Mouse (Mus musculus) stomach, embryonic 15.5 days (tissue): ENCODE results near the gene Ppm1j. TPM values are rescaled to one million over a fixed set of nuclear protein-coding genes. Genes with fewer than 3 reads are reported as not detected.
"Not testable (repeated sequence)": the region's sequence is repeated elsewhere in the genome, so short reads cannot be mapped to it uniquely, and the experiment has no call there.

Experiments used
- ATAC-seq: fragments of 200-750 bp; cut with Nextera tagmentation; 2 replicates; pipeline ENCODE4 v1.8.0; 2017; ENCODE audit warnings: low read depth, moderate number of reproducible peaks, moderate TSS enrichment; ENCODE audit not compliant: insufficient read depth, low FRiP score
- H3K27ac ChIP-seq: fragments of 300-500 bp; sonication (generic); 2 replicates; pipeline ENCODE4 v1.5.1; 2015; ENCODE audit warnings: mild to moderate bottlenecking, inconsistent platforms
- H3K27me3 ChIP-seq: fragments of 300-500 bp; sonication (generic); replicated peaks from 2 replicates; pipeline ENCODE4 v1.6.1; 2015; ENCODE audit warnings: inconsistent platforms
- H3K36me3 ChIP-seq: fragments of 300-500 bp; sonication (generic); 2 replicates; pipeline ENCODE4 v1.6.1; 2015; ENCODE audit warnings: inconsistent platforms
- H3K4me1 ChIP-seq: fragments of 300-500 bp; sonication (generic); 2 replicates; pipeline ENCODE4 v1.6.1; 2015; ENCODE audit warnings: inconsistent platforms
- H3K4me2 ChIP-seq: fragments of 300-500 bp; sonication (generic); 2 replicates; pipeline ENCODE4 v1.6.1; 2015; ENCODE audit warnings: mild to moderate bottlenecking, inconsistent platforms
- H3K4me3 ChIP-seq: fragments of 300-500 bp; sonication (generic); replicated peaks from 2 replicates; pipeline ENCODE4 v1.5.1; 2015; ENCODE audit warnings: inconsistent platforms
- H3K9ac ChIP-seq: fragments of 300-500 bp; sonication (generic); 2 replicates; pipeline ENCODE4 v1.6.1; 2015; ENCODE audit warnings: inconsistent platforms
- H3K9me3 ChIP-seq: fragments of 300-500 bp; sonication (generic); 2 replicates; pipeline ENCODE4 v1.6.1; 2016; ENCODE audit warnings: inconsistent platforms
- WGBS: fragments of 180-500 bp; shearing (Covaris S2); methylation state at CpG from one replicate; pipeline ENCODE4 v1.1.7; 2015; 5-methylcytosine and 5-hydroxymethylcytosine counted together
- polyA plus RNA-seq: library from polyadenylated mRNA; unstranded; fragments of >200 nt; fragmentation: Nextera tagmentation; extraction: Ambion mirVana; gene quantifications from 2 replicates; pipeline ENCODE4 v1.2.1, GENCODE M21; 2015

The Ppm1j gene
- polyA plus RNA-seq: 3.1 and 4.1 TPM in 2 replicates

GRCm38 (mm10) chr3:104780561-104781420 lies at the start of gene Ppm1j:
Gene Ppm1j (plus strand): TSS chr3:104781056.
- Histone ChIP-seq H3K4me2 (peak within 1 kb of the TSS; percentile 100), H3K36me3 (no peaks in the 10 kb centered on the region), H3K9me3 (no peaks in the 10 kb centered on the region), H3K9ac (peak within 1 kb of the TSS; percentile 34), H3K4me1 (peaks cover 26% of the 10 kb centered on the region), H3K27ac (no peak within 1 kb of the TSS), H3K4me3 (peak within 1 kb of the TSS; percentile 52), H3K27me3 (peaks cover 68% of the 10 kb centered on the region)
- WGBS: under 1% methylated on average over 56 of the region's 56 CpGs
- peak; percentile 61; the same call in 1 of the 2 replicates for ATAC-seq

DNA sequence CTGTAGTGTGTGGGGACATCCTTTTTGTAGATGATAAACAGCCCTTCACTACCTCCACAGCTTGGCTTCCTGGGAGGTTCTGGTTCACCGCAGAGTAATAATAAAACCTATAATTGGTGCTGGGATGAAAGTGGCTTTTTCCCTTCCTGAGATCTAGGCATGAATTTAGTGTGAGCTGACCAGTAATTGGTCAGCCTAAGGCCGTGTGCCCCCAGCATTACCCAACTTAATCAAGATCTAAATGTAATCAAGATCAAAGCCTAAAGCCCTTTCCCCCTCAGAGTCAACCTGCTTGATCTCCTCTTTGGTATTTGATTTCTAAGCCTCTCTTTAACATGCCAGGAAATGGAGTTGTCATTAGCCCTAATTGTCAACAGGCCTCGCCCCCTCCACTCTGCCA lies 47.9 kb upstream of the Ppm1j start:
- no peaks in the 10 kb centered on the region for H3K4me1 ChIP-seq
- ATAC-seq: no peak
- no peaks in the 10 kb centered on the region for H3K27me3 ChIP-seq
- WGBS: 62% methylated on average over 3 of the region's 3 CpGs
- H3K9me3 ChIP-seq: no peaks in the 10 kb centered on the region
- no peaks in the 10 kb centered on the region for H3K36me3 ChIP-seq
- no peak overlapping the region for H3K27ac ChIP-seq
- no peak overlapping the region for H3K4me2 ChIP-seq
- H3K9ac ChIP-seq: no peak overlapping the region
- H3K4me3 ChIP-seq: no peak overlapping the region

- H3K4me3 ChIP-seq: no peak overlapping the region
- H3K27ac ChIP-seq: no peak overlapping the region
- no peaks in the 10 kb centered on the region for H3K4me1 ChIP-seq
- ATAC-seq: no peak
- H3K9me3 ChIP-seq: no peaks in the 10 kb centered on the region
- H3K4me2 ChIP-seq: no peak overlapping the region
- H3K9ac ChIP-seq: no peak overlapping the region
- H3K36me3 ChIP-seq: no peaks in the 10 kb centered on the region
- H3K27me3 ChIP-seq: no peaks in the 10 kb centered on the region
- WGBS: 50% methylated on average over 7 of the region's 7 CpGs
These were observed 46.2 kb upstream of the Ppm1j start for GRCm38 (mm10) chr3:104734654-104735053.

- no peaks in the 10 kb centered on the region for H3K9me3 ChIP-seq
- 0 out of 2 replicates have a peak, but pooled peaks have one; percentile 35 for ATAC-seq
- H3K4me1 ChIP-seq: no peaks in the 10 kb centered on the region
- H3K9ac ChIP-seq: no peak overlapping the region
- H3K27me3 ChIP-seq: no peaks in the 10 kb centered on the region
- 84% methylated on average over 3 of the region's 3 CpGs for WGBS
- H3K27ac ChIP-seq: no peak overlapping the region
- H3K36me3 ChIP-seq: no peaks in the 10 kb centered on the region
- H3K4me3 ChIP-seq: no peak overlapping the region
- no peak overlapping the region for H3K4me2 ChIP-seq
These were observed 38.9 kb upstream of the Ppm1j start for GRCm38 (mm10) chr3:104741954-104742353.

DNA sequence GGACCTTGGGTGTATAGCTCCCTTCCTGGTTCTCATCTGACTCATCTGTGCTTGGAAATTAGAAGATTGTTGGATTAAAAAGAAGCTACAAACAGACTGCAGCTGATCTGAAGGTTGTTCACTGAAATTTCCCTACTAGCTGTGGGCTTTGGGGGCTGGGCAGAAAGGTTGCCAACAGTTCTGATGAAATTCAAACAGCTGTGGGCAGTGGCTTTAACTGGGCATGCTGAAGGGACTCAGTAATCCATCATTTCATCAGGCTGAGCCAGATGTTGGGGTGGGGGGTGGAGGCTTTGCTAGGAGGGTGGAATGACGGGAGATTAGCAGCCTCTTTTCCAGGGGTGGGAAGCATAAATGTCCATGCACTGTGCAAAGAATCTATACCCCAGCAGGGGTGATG lies 37.7 kb upstream of the Ppm1j start:
- Histone ChIP-seq H3K36me3 (no peaks in the 10 kb centered on the region), H3K9me3 (no peaks in the 10 kb centered on the region)

DNA sequence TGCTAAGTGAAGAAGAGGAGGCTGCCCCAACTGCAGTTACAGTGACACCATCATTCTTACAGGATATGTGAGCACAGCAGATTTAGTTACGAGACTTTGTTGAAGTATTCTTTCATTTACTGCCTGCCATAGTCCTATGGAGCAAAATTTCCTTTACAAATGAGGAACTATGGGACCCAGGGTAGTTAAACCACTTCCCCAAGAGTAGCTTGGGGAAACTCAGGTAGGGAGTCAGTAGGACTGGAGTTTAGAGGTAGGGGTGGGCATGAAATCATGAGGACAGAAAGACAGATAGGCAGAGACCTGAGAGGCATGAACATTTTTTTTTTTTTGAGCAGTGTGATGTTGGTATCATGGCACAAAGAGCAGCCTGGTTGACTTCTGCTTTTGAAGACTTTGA lies 37.0 kb upstream of the Ppm1j start:
- Histone ChIP-seq H3K9ac (no peak overlapping the region), H3K4me1 (no peaks in the 10 kb centered on the region), H3K4me2 (no peak overlapping the region), H3K27me3 (no peaks in the 10 kb centered on the region), H3K4me3 (no peak overlapping the region), H3K9me3 (no peaks in the 10 kb centered on the region), H3K36me3 (no peaks in the 10 kb centered on the region), H3K27ac (no peak overlapping the region)
- WGBS: 73% methylated on average over 1 of the region's 1 CpGs
- ATAC-seq: no peak

More for the DNA sequence above, 37.7 kb upstream of the Ppm1j start:
- no peak overlapping the region for H3K9ac ChIP-seq
- no peak overlapping the region for H3K4me2 ChIP-seq
- ATAC-seq: no peak
- H3K4me1 ChIP-seq: no peaks in the 10 kb centered on the region
- H3K4me3 ChIP-seq: no peak overlapping the region
- no peak overlapping the region for H3K27ac ChIP-seq
- WGBS: 46% methylated on average over 1 of the region's 1 CpGs
- no peaks in the 10 kb centered on the region for H3K27me3 ChIP-seq

- H3K4me2 ChIP-seq: 0 out of 2 replicates have a peak overlapping the region, but pooled peaks have one; percentile 13
- not testable (repeated sequence) for ATAC-seq, H3K27ac ChIP-seq, H3K36me3 ChIP-seq, H3K27me3 ChIP-seq, H3K4me1 ChIP-seq, H3K9me3 ChIP-seq, H3K4me3 ChIP-seq, H3K9ac ChIP-seq
- 16% methylated on average over 22 of the region's 25 CpGs for WGBS
These were observed 28.0 kb upstream of the Ppm1j start for GRCm38 (mm10) chr3:104752845-104753244.

GRCm38 (mm10) chr3:104758406-104758805 lies 22.4 kb upstream of the Ppm1j start:
- Histone ChIP-seq H3K4me2 (peak overlapping the region; percentile 75), H3K9me3 (no peaks in the 10 kb centered on the region), H3K27me3 (peaks cover 9% of the 10 kb centered on the region; the same call in 1 of the 2 replicates), H3K4me3 (peak overlapping the region; percentile 39), H3K9ac (peak overlapping the region; percentile 16; the same call in 1 of the 2 replicates), H3K36me3 (no peaks in the 10 kb centered on the region), H3K4me1 (peaks cover 10% of the 10 kb centered on the region; the same call in 1 of the 2 replicates), H3K27ac (no peak overlapping the region)
- 0 out of 2 replicates have a peak, but pooled peaks have one; percentile 56 for ATAC-seq
- WGBS: 1% methylated on average over 27 of the region's 27 CpGs

- Histone ChIP-seq H3K9ac (no peak overlapping the region), H3K27ac (no peak overlapping the region), H3K4me1 (peaks cover 10% of the 10 kb centered on the region; the same call in 1 of the 2 replicates), H3K27me3 (peaks cover 9% of the 10 kb centered on the region; the same call in 1 of the 2 replicates), H3K4me2 (peak overlapping the region; percentile 75), H3K9me3 (no peaks in the 10 kb centered on the region), H3K4me3 (peak overlapping the region; percentile 39), H3K36me3 (no peaks in the 10 kb centered on the region)
- WGBS: 10% methylated on average over 5 of the region's 5 CpGs
- no peak for ATAC-seq
These were observed 22.0 kb upstream of the Ppm1j start for GRCm38 (mm10) chr3:104758869-104759268.

- H3K9ac ChIP-seq, H3K27me3 ChIP-seq, H3K36me3 ChIP-seq, H3K4me2 ChIP-seq, H3K9me3 ChIP-seq, ATAC-seq, H3K27ac ChIP-seq, H3K4me3 ChIP-seq, H3K4me1 ChIP-seq: not testable (repeated sequence)
- 26% methylated on average over 20 of the region's 20 CpGs for WGBS
These were observed 18.6 kb upstream of the Ppm1j start for GRCm38 (mm10) chr3:104762103-104762863.

DNA sequence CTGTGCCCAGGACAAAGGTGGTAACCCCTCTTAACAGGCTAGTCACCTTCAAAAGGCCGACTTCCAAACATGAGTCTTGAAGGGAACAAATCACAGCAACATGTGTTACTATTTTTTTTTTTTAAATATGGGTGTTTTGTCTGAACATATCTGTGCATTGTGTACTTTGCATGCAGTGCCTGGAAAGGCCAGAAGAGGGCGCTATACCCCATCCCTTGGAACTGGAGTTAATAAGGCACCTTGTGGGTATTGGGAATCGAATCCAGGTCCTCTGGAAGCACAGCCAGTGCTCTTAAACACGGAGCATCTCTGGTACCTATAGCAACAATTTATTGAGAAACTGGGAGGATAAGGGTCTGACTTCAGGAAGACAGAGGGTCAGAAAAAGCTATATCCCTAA lies 15.8 kb upstream of the Ppm1j start:
- H3K9ac ChIP-seq: no peak overlapping the region
- no peak overlapping the region for H3K4me3 ChIP-seq
- no peak overlapping the region for H3K4me2 ChIP-seq
- no peaks in the 10 kb centered on the region for H3K27me3 ChIP-seq
- H3K36me3 ChIP-seq: no peaks in the 10 kb centered on the region
- no peak overlapping the region for H3K27ac ChIP-seq
- no peak for ATAC-seq
- H3K9me3 ChIP-seq: no peaks in the 10 kb centered on the region
- WGBS: 20% methylated on average over 4 of the region's 4 CpGs
- 0 out of 2 replicates have a peak, but pooled peaks cover 2% of the 10 kb centered on the region for H3K4me1 ChIP-seq

- H3K9me3 ChIP-seq: no peaks in the 10 kb centered on the region
- H3K4me2 ChIP-seq: no peak overlapping the region
- no peak overlapping the region for H3K9ac ChIP-seq
- H3K27me3 ChIP-seq: no peaks in the 10 kb centered on the region
- no peaks in the 10 kb centered on the region for H3K36me3 ChIP-seq
- H3K4me3 ChIP-seq: no peak overlapping the region
- H3K4me1 ChIP-seq: no peaks in the 10 kb centered on the region
- no peak for ATAC-seq
- H3K27ac ChIP-seq: no peak overlapping the region
- WGBS: 46% methylated on average over 2 of the region's 2 CpGs
These were observed 13.7 kb upstream of the Ppm1j start for GRCm38 (mm10) chr3:104767141-104767540.
